Mouse (Mus musculus): ENCODE measurements around the gene Slc25a25. TPM values are rescaled to one million over a fixed set of nuclear protein-coding genes. Genes with fewer than 3 reads are reported as not detected.

Gene Slc25a25
- polyA plus RNA-seq, 1 experiment from 2014 or later: 49.9 TPM

- Histone ChIP-seq H3K4me2 (no peak overlapping the region), H3K36me3 (peaks cover 2% of the 10 kb centered on the region), H3K27ac (replicated peaks) (no peak overlapping the region), H3K27me3 (no peaks in the 10 kb centered on the region), H3K9me3 (no peaks in the 10 kb centered on the region), H3K9ac (no peak overlapping the region), H3K4me1 (replicated peaks) (no peaks in the 10 kb centered on the region), H3K4me3 (no peak overlapping the region)
- 79% methylated on average over 25 of the region's 25 CpGs for WGBS
- no peak for ATAC-seq (ENCODE audit: low read depth)
Measured at GRCm38 (mm10) chr2:32408429-32409424, 42.5 kb downstream of the Slc25a25 start.

- WGBS: 86% methylated on average over 7 of the region's 7 CpGs
- Histone ChIP-seq H3K9me3 (no peaks in the 10 kb centered on the region), H3K27ac (replicated peaks) (no peak overlapping the region), H3K27me3 (no peaks in the 10 kb centered on the region), H3K4me2 (no peak overlapping the region), H3K9ac (no peak overlapping the region), H3K4me1 (replicated peaks) (no peaks in the 10 kb centered on the region), H3K36me3 (peaks cover 10% of the 10 kb centered on the region), H3K4me3 (no peak overlapping the region)
- ATAC-seq (ENCODE audit: low read depth): no peak
Measured at GRCm38 (mm10) chr2:32407144-32407824, 44.0 kb downstream of the Slc25a25 start.

DNA sequence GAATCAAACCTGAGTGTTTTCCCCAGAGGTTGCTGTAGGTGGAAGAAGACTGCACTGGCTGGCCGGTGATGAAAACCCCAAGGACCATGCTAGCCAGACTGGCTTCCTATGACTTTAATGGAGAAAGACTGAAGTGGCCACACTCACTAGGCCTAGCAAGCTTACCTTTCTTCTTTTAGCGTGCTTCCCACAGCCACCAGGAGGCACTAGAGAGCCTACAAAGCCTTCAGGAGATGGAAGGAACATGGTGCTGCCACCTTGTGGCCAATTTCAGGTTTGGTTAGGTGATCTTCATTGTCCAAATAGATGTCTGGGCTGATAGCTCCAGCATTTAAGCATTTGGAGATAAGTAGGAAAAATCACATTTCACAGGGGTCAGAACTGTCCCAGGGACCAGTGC is 46.6 kb downstream of the Slc25a25 start:
- Histone ChIP-seq H3K27me3 (no peaks in the 10 kb centered on the region), H3K4me3 (no peak overlapping the region), H3K9ac (no peak overlapping the region), H3K4me1 (replicated peaks) (no peaks in the 10 kb centered on the region), H3K36me3 (peaks cover 35% of the 10 kb centered on the region), H3K27ac (replicated peaks) (no peak overlapping the region), H3K4me2 (no peak overlapping the region), H3K9me3 (no peaks in the 10 kb centered on the region)
- WGBS: 25% methylated on average over 2 of the region's 2 CpGs
- peak; percentile 37; the same call in 1 of the 2 replicates for ATAC-seq (ENCODE audit: low read depth)

DNA sequence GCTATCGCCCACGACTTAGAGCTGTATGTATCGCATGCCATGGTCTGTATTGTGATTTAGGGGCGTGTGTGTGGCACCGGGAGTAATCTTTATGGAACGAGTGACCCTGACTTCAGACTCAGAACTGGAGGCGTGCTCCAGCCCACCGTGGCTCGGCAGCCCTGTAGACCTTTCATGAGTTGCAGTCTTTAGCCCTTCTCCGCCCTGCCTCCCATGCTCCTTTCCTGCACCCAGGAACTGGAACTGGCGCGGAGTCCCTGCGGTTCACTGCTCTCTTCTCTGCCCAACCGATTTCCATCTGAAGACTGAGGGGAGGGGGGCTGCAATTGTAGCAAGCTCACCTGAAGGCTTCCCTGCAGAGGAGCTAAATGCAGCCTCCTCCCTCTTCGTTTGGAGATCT is 54.5 kb downstream of the Slc25a25 start:
- no peaks in the 10 kb centered on the region for H3K27me3 ChIP-seq
- H3K4me1 ChIP-seq (replicated peaks): peaks cover 20% of the 10 kb centered on the region
- peak overlapping the region; percentile 93 for H3K9ac ChIP-seq
- ATAC-seq (ENCODE audit: low read depth): no peak
- peaks cover 19% of the 10 kb centered on the region for H3K36me3 ChIP-seq
- 1% methylated on average over 15 of the region's 15 CpGs for WGBS
- H3K4me2 ChIP-seq: peak overlapping the region; percentile 96
- H3K27ac ChIP-seq (replicated peaks): peak overlapping the region; percentile 92; the same call in 1 of the 2 replicates
- H3K4me3 ChIP-seq: peak overlapping the region; percentile 93
- no peaks in the 10 kb centered on the region for H3K9me3 ChIP-seq

GRCm38 (mm10) chr2:32395946-32396621 is 55.2 kb downstream of the Slc25a25 start:
- Histone ChIP-seq H3K9me3 (no peaks in the 10 kb centered on the region), H3K27me3 (no peaks in the 10 kb centered on the region), H3K4me3 (peak overlapping the region; percentile 93), H3K4me1 (replicated peaks) (peaks cover 20% of the 10 kb centered on the region), H3K9ac (peak overlapping the region; percentile 93), H3K4me2 (peak overlapping the region; percentile 96), H3K36me3 (peaks cover 13% of the 10 kb centered on the region), H3K27ac (replicated peaks) (peak overlapping the region; percentile 92)
- peak; percentile 97 for ATAC-seq (ENCODE audit: low read depth)
- WGBS: under 1% methylated on average over 59 of the region's 59 CpGs

DNA sequence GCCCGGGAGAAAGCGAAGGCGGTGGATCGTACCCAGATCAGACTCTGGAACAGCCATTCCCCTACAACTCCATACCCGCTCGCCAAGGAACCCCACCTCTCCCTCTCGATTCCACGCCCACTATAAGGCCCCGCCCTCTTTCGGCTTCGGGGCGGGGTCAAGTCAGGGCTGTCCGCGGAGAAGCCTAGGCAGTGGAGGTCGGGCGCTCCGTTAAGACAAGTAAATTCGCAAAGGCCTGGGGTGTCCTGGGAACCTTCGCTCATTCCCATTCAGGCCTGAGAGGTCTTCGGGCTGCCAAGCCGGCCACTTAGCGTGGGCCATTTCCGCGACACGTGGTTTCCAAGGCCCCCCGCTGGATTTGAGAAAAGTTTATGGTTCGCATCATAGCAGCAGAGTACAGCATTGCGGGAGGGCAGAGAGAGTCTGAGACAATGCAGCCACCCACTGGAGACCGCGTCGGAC is 55.7 kb downstream of the Slc25a25 start, which contains the start of gene Ptges2:
Ptges2 (plus strand) TSS at position 413 of the 462 bp plus-strand sequence.
- Histone ChIP-seq H3K27ac (replicated peaks) (peak within 1 kb of the TSS; percentile 92), H3K27me3 (no peaks in the 10 kb centered on the region), H3K4me1 (replicated peaks) (peaks cover 20% of the 10 kb centered on the region), H3K9me3 (no peaks in the 10 kb centered on the region), H3K4me3 (peak within 1 kb of the TSS; percentile 93), H3K4me2 (peak within 1 kb of the TSS; percentile 96), H3K36me3 (peaks cover 8% of the 10 kb centered on the region), H3K9ac (peak within 1 kb of the TSS; percentile 93)
- ATAC-seq (ENCODE audit: low read depth): peak; percentile 93
- under 1% methylated on average over 31 of the region's 31 CpGs for WGBS

- Histone ChIP-seq H3K27me3 (no peaks in the 10 kb centered on the region), H3K9ac (peak overlapping the region; percentile 93), H3K36me3 (peaks cover 2% of the 10 kb centered on the region), H3K4me3 (peak overlapping the region; percentile 93), H3K9me3 (no peaks in the 10 kb centered on the region), H3K27ac (replicated peaks) (peak overlapping the region; percentile 92), H3K4me1 (replicated peaks) (peaks cover 20% of the 10 kb centered on the region), H3K4me2 (peak overlapping the region; percentile 96)
- WGBS: 7% methylated on average over 8 of the region's 8 CpGs
- ATAC-seq (ENCODE audit: low read depth): no peak
Measured at GRCm38 (mm10) chr2:32394973-32395372, 56.3 kb downstream of the Slc25a25 start.

GRCm38 (mm10) chr2:32392063-32392462 is 59.2 kb downstream of the Slc25a25 start:
- no peak overlapping the region for H3K4me2 ChIP-seq
- WGBS: 90% methylated on average over 5 of the region's 5 CpGs
- no peaks in the 10 kb centered on the region for H3K27me3 ChIP-seq

DNA sequence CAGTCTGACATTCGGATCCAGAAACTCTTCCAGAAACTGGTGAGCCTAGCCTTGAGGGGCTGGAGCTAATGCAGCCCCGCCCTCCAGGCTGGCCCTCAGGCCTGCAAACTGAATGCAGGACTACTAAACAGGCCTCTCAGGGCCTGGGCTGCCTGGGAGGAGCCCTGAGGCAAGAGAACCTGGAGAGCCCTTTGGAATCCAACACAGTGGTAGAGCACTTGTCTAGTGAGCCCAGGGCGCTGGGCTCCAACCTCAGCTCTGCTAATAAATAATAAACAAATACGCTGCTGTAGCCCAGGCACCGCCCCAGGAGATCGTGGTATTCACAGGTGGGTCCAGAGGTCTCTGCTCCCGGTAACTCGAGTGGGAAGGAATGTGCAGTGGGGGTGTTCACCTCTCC is 60.4 kb downstream of the Slc25a25 start:
- no peak for ATAC-seq (ENCODE audit: low read depth)
- no peaks in the 10 kb centered on the region for H3K36me3 ChIP-seq
- H3K9ac ChIP-seq: no peak overlapping the region
- no peaks in the 10 kb centered on the region for H3K9me3 ChIP-seq
- H3K27ac ChIP-seq (replicated peaks): no peak overlapping the region
- no peak overlapping the region for H3K4me2 ChIP-seq
- peaks cover 5% of the 10 kb centered on the region for H3K4me1 ChIP-seq (replicated peaks)
- no peak overlapping the region for H3K4me3 ChIP-seq
- no peaks in the 10 kb centered on the region for H3K27me3 ChIP-seq
- WGBS: 79% methylated on average over 8 of the region's 8 CpGs

More at GRCm38 (mm10) chr2:32392063-32392462, 59.2 kb downstream of the Slc25a25 start:
- Histone ChIP-seq H3K4me1 (replicated peaks) (peaks cover 11% of the 10 kb centered on the region), H3K4me3 (no peak overlapping the region), H3K27ac (replicated peaks) (no peak overlapping the region), H3K9me3 (no peaks in the 10 kb centered on the region), H3K36me3 (no peaks in the 10 kb centered on the region), H3K9ac (no peak overlapping the region)
- no peak for ATAC-seq (ENCODE audit: low read depth)

DNA sequence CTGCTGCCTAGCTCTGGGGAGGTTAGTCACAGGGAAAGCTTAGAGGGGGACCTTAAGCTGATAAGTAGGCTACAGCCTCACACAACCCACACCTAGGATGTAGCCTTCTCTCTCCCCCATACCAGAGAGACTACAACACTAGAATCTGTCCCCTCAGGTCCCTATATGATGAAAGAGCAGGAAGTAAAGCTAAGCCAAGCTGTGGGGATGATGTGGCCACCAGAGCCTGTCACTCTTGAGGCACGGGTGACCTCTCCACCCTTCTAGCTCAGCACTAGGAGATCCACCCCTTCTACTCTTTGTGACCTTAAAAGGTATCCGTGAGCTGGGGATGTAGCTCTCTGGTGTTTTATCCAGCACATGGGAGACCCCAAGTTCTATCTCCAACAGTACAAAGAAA is 62.1 kb downstream of the Slc25a25 start:
- ATAC-seq (ENCODE audit: low read depth): no peak
- Histone ChIP-seq H3K4me2 (no peak overlapping the region), H3K4me3 (no peak overlapping the region), H3K36me3 (no peaks in the 10 kb centered on the region), H3K27ac (replicated peaks) (no peak overlapping the region), H3K4me1 (replicated peaks) (no peaks in the 10 kb centered on the region), H3K9ac (no peak overlapping the region), H3K9me3 (no peaks in the 10 kb centered on the region), H3K27me3 (no peaks in the 10 kb centered on the region)
- 81% methylated on average over 2 of the region's 2 CpGs for WGBS

GRCm38 (mm10) chr2:32387706-32388490 is 63.3 kb downstream of the Slc25a25 start, which contains the start of gene Lcn2:
Gene Lcn2, minus strand, starts transcription at chr2:32388252.
- Histone ChIP-seq H3K27me3 (peaks cover 9% of the 10 kb centered on the region; the same call in 1 of the 2 replicates), H3K4me3 (no peak within 1 kb of the TSS), H3K36me3 (no peaks in the 10 kb centered on the region), H3K4me2 (no peak within 1 kb of the TSS), H3K9me3 (no peaks in the 10 kb centered on the region), H3K27ac (replicated peaks) (no peak within 1 kb of the TSS), H3K9ac (peak within 1 kb of the TSS; percentile 13; the same call in 1 of the 2 replicates), H3K4me1 (replicated peaks) (no peaks in the 10 kb centered on the region)
- ATAC-seq (ENCODE audit: low read depth): no peak
- 63% methylated on average over 5 of the region's 5 CpGs for WGBS
